Mouse (Mus musculus) intestine, embryonic 15.5 days (tissue): ENCODE measurements at regions not wholly inside any gene's neighbourhood (a gene's known extent, or its start where the extent isn't known, plus 50 kb on each side); places are given as distances from the start of the nearest gene placed in this dataset.

Source experiments
- ATAC-seq: fragments of 200-750 bp; cut with Nextera tagmentation; 2 replicates; pipeline ENCODE4 v1.8.0; 2017; ENCODE audit warnings: moderate TSS enrichment, moderate library complexity
- H3K27ac ChIP-seq: fragments of 300-500 bp; sonication (generic); 2 replicates; pipeline ENCODE4 v1.5.1; 2015; ENCODE audit warnings: mild to moderate bottlenecking, inconsistent platforms
- H3K27me3 ChIP-seq: fragments of 300-500 bp; sonication (generic); replicated peaks from 2 replicates; pipeline ENCODE4 v1.6.1; 2015; ENCODE audit warnings: inconsistent platforms
- H3K36me3 ChIP-seq: fragments of 300-500 bp; sonication (generic); 2 replicates; pipeline ENCODE4 v1.6.1; 2015; ENCODE audit warnings: inconsistent platforms
- H3K4me1 ChIP-seq: fragments of 300-500 bp; sonication (generic); replicated peaks from 2 replicates; pipeline ENCODE4 v1.6.1; 2015; ENCODE audit warnings: inconsistent platforms
- H3K4me2 ChIP-seq: fragments of 300-500 bp; sonication (generic); replicated peaks from 2 replicates; pipeline ENCODE4 v1.6.1; 2015; ENCODE audit warnings: mild to moderate bottlenecking, inconsistent platforms
- H3K4me3 ChIP-seq: fragments of 300-500 bp; sonication (generic); replicated peaks from 2 replicates; pipeline ENCODE4 v1.5.1; 2015; ENCODE audit warnings: inconsistent platforms
- H3K9ac ChIP-seq: fragments of 300-500 bp; sonication (generic); 2 replicates; pipeline ENCODE4 v1.6.1; 2015; ENCODE audit warnings: inconsistent platforms
- H3K9me3 ChIP-seq: fragments of 300-500 bp; sonication (generic); 2 replicates; pipeline ENCODE4 v1.6.1; 2016; ENCODE audit warnings: inconsistent platforms
- WGBS: fragments of 180-500 bp; shearing (Covaris S2); methylation state at CpG from one replicate; pipeline ENCODE4 v1.1.7; 2015; 5-methylcytosine and 5-hydroxymethylcytosine counted together

- H3K9me3 ChIP-seq: no peaks in the 10 kb centered on the region
- H3K36me3 ChIP-seq: no peaks in the 10 kb centered on the region
- no peak overlapping the region for H3K27ac ChIP-seq
- WGBS: 70% methylated on average over 1 of the region's 1 CpGs
- H3K4me3 ChIP-seq: no peak overlapping the region
- H3K4me2 ChIP-seq: no peak overlapping the region
- ATAC-seq: no peak
- no peaks in the 10 kb centered on the region for H3K27me3 ChIP-seq
- no peak overlapping the region for H3K9ac ChIP-seq
- H3K4me1 ChIP-seq: no peaks in the 10 kb centered on the region
Observed at GRCm38 (mm10) chr4:23567827-23568226, 928.4 kb upstream of the Mms22l start.

- Histone ChIP-seq H3K27me3 (no peaks in the 10 kb centered on the region), H3K9me3 (no peaks in the 10 kb centered on the region), H3K4me2 (no peak overlapping the region), H3K9ac (no peak overlapping the region), H3K4me3 (no peak overlapping the region), H3K36me3 (no peaks in the 10 kb centered on the region), H3K4me1 (no peaks in the 10 kb centered on the region), H3K27ac (no peak overlapping the region)
- ATAC-seq: no peak
Observed at GRCm38 (mm10) chr4:23573013-23573412, 923.2 kb upstream of the Mms22l start.

GRCm38 (mm10) chr4:23587412-23587811 is 908.8 kb upstream of the Mms22l start:
- 15% methylated on average over 2 of the region's 2 CpGs for WGBS

GRCm38 (mm10) chr4:23590883-23591282 is 905.4 kb upstream of the Mms22l start:
- H3K4me1 ChIP-seq: no peaks in the 10 kb centered on the region
- ATAC-seq: no peak
- H3K27me3 ChIP-seq: no peaks in the 10 kb centered on the region
- no peak overlapping the region for H3K27ac ChIP-seq
- H3K9me3 ChIP-seq: no peaks in the 10 kb centered on the region
- no peaks in the 10 kb centered on the region for H3K36me3 ChIP-seq
- H3K4me2 ChIP-seq: no peak overlapping the region
- H3K9ac ChIP-seq: no peak overlapping the region
- no peak overlapping the region for H3K4me3 ChIP-seq
- 65% methylated on average over 3 of the region's 3 CpGs for WGBS

More at GRCm38 (mm10) chr4:23587412-23587811, 908.8 kb upstream of the Mms22l start:
- H3K4me3 ChIP-seq: no peak overlapping the region
- no peaks in the 10 kb centered on the region for H3K27me3 ChIP-seq
- no peaks in the 10 kb centered on the region for H3K4me1 ChIP-seq
- peak; percentile 99 for ATAC-seq
- no peak overlapping the region for H3K4me2 ChIP-seq
- H3K9ac ChIP-seq: no peak overlapping the region
- no peak overlapping the region for H3K27ac ChIP-seq
- no peaks in the 10 kb centered on the region for H3K9me3 ChIP-seq
- H3K36me3 ChIP-seq: no peaks in the 10 kb centered on the region

- WGBS: 76% methylated on average over 2 of the region's 2 CpGs
- Histone ChIP-seq H3K27me3 (no peaks in the 10 kb centered on the region), H3K9me3 (no peaks in the 10 kb centered on the region), H3K4me2 (no peak overlapping the region), H3K27ac (no peak overlapping the region), H3K36me3 (no peaks in the 10 kb centered on the region), H3K9ac (no peak overlapping the region), H3K4me1 (no peaks in the 10 kb centered on the region), H3K4me3 (no peak overlapping the region)
- no peak for ATAC-seq
Observed at GRCm38 (mm10) chr4:23591593-23591992, 904.7 kb upstream of the Mms22l start.

GRCm38 (mm10) chr4:23600070-23600469 is 896.2 kb upstream of the Mms22l start:
- ATAC-seq: peak; percentile 62; the same call in 1 of the 2 replicates
- Histone ChIP-seq H3K36me3 (no peaks in the 10 kb centered on the region), H3K4me1 (no peaks in the 10 kb centered on the region), H3K9me3 (no peaks in the 10 kb centered on the region), H3K27me3 (no peaks in the 10 kb centered on the region), H3K9ac (no peak overlapping the region), H3K4me3 (no peak overlapping the region), H3K27ac (no peak overlapping the region), H3K4me2 (no peak overlapping the region)
- WGBS: 71% methylated on average over 2 of the region's 2 CpGs

- H3K4me2 ChIP-seq: peak overlapping the region; percentile 19
- 30% methylated on average over 13 of the region's 13 CpGs for WGBS
- no peak overlapping the region for H3K4me3 ChIP-seq
- H3K9ac ChIP-seq: no peak overlapping the region
- no peaks in the 10 kb centered on the region for H3K9me3 ChIP-seq
- H3K36me3 ChIP-seq: no peaks in the 10 kb centered on the region
- no peak overlapping the region for H3K27ac ChIP-seq
- no peaks in the 10 kb centered on the region for H3K4me1 ChIP-seq
- no peaks in the 10 kb centered on the region for H3K27me3 ChIP-seq
- no peak for ATAC-seq
Observed at GRCm38 (mm10) chr4:23601426-23602293, 894.6 kb upstream of the Mms22l start.

- no peak overlapping the region for H3K4me3 ChIP-seq
Observed at GRCm38 (mm10) chr4:23602294-23602932, 893.8 kb upstream of the Mms22l start.

GRCm38 (mm10) chr4:23607348-23607747 is 888.9 kb upstream of the Mms22l start:
- no peak overlapping the region for H3K4me2 ChIP-seq
- no peak overlapping the region for H3K27ac ChIP-seq
- H3K9ac ChIP-seq: no peak overlapping the region
- no peaks in the 10 kb centered on the region for H3K27me3 ChIP-seq
- H3K4me1 ChIP-seq: no peaks in the 10 kb centered on the region
- H3K36me3 ChIP-seq: no peaks in the 10 kb centered on the region
- H3K9me3 ChIP-seq: no peaks in the 10 kb centered on the region
- ATAC-seq: no peak
- 78% methylated on average over 3 of the region's 3 CpGs for WGBS
- H3K4me3 ChIP-seq: no peak overlapping the region

More at GRCm38 (mm10) chr4:23602294-23602932, 893.8 kb upstream of the Mms22l start:
- no peaks in the 10 kb centered on the region for H3K4me1 ChIP-seq
- no peaks in the 10 kb centered on the region for H3K27me3 ChIP-seq
- no peaks in the 10 kb centered on the region for H3K9me3 ChIP-seq
- no peaks in the 10 kb centered on the region for H3K36me3 ChIP-seq
- WGBS: 86% methylated on average over 9 of the region's 9 CpGs
- no peak overlapping the region for H3K4me2 ChIP-seq
- H3K27ac ChIP-seq: no peak overlapping the region
- no peak for ATAC-seq
- H3K9ac ChIP-seq: no peak overlapping the region

- Histone ChIP-seq H3K9ac (no peak overlapping the region), H3K4me1 (no peaks in the 10 kb centered on the region), H3K27ac (no peak overlapping the region), H3K4me3 (no peak overlapping the region), H3K9me3 (no peaks in the 10 kb centered on the region), H3K27me3 (no peaks in the 10 kb centered on the region), H3K36me3 (no peaks in the 10 kb centered on the region), H3K4me2 (no peak overlapping the region)
- ATAC-seq: peak; percentile 82
Observed at GRCm38 (mm10) chr4:23621208-23621607, 875.0 kb upstream of the Mms22l start.

- no peak overlapping the region for H3K9ac ChIP-seq
- H3K27me3 ChIP-seq: no peaks in the 10 kb centered on the region
- no peak overlapping the region for H3K4me2 ChIP-seq
- no peak for ATAC-seq
- no peak overlapping the region for H3K27ac ChIP-seq
- no peaks in the 10 kb centered on the region for H3K9me3 ChIP-seq
- H3K36me3 ChIP-seq: no peaks in the 10 kb centered on the region
- no peaks in the 10 kb centered on the region for H3K4me1 ChIP-seq
- no peak overlapping the region for H3K4me3 ChIP-seq
Observed at GRCm38 (mm10) chr4:23622231-23622630, 874.0 kb upstream of the Mms22l start.

GRCm38 (mm10) chr4:23636231-23636928 is 859.9 kb upstream of the Mms22l start:
- 51% methylated on average over 9 of the region's 9 CpGs for WGBS
- no peaks in the 10 kb centered on the region for H3K9me3 ChIP-seq
- no peak overlapping the region for H3K4me3 ChIP-seq
- no peak overlapping the region for H3K9ac ChIP-seq
- H3K4me1 ChIP-seq: no peaks in the 10 kb centered on the region
- H3K27ac ChIP-seq: no peak overlapping the region
- H3K27me3 ChIP-seq: no peaks in the 10 kb centered on the region
- peak; percentile 62; the same call in 1 of the 2 replicates for ATAC-seq
- H3K36me3 ChIP-seq: no peaks in the 10 kb centered on the region
- no peak overlapping the region for H3K4me2 ChIP-seq
